Mouse (Mus musculus) layer of hippocampus, adult 18-20 months (tissue): ENCODE results near the gene Gm11042. TPM values are rescaled to one million over a fixed set of nuclear protein-coding genes. Genes with fewer than 3 reads are reported as not detected.

Experiments used
- DNase-seq, 2 experiments: peaks; one replicate each; pipeline ENCODE4 v3.0.0; 2022; ENCODE audit warnings: low spot score in 2 of 2
- long read RNA-seq: library from polyadenylated mRNA; stranded (forward); transcript quantifications from one replicate; pipeline ENCODE4 v2.0.0, GENCODE M21; 2021
- total RNA-seq, 2 experiments: library from RNA; stranded (reverse); gene quantifications; 2 replicates each; pipeline ENCODE4 v1.2.3; 2021

Gene Gm11042
- total RNA-seq: not detected
- long read RNA-seq: 0 reads

- no peak for DNase-seq
These were observed at the start of gene Gm11042 for GRCm38 (mm10) chr12:74316344-74316973. Gene Gm11042 (minus strand): TSS chr12:74316394.

- no peak for DNase-seq
These were observed 48.3 kb upstream of the Gm11042 start for GRCm38 (mm10) chr12:74364477-74364876.

DNA sequence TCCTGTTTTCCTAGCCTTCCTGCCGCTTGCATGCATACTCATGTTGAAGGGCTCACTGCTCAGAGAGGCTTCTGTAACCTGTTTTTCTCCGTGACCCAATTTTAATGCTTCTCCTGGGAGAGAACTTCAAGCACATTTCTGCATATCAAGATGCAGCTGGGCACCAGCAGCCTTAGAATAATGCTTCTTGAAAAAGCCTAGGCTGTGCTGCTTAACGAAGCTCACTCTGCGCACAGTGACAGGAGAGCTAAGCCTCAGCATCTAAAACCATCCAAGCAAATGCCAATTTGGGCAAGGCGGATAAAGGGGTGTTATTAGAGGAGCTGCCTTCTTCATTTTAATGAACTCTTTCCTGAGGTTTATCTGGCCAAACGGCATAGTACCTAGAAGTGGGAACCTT, 46.9 kb upstream of the Gm11042 start:
- DNase-seq: peak in 1 of 2 experiments; percentile 5

- DNase-seq: no peak
These were observed 46.3 kb upstream of the Gm11042 start for GRCm38 (mm10) chr12:74362453-74362852.

DNA sequence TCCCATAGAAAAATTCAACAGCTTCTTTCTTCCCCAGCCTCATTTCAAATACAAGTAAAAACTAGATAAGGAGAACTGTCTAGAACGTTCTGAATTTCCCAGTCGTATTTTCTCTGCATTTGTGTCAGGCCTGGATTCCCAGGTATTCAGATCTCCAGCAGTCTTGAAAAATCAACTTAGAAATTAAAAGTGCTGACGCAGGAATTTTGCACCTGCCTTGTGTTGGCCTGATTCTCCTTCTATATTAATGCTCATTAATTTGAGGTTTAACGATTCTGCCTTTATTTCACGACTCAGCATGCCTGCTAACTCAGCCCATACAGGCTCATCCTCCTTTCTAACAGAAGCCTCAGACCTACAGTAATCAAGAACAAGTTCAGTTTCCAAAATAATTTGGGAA, 43.6 kb upstream of the Gm11042 start:
- no peak for DNase-seq

GRCm38 (mm10) chr12:74357806-74358205, 41.6 kb upstream of the Gm11042 start:
- DNase-seq: no peak

GRCm38 (mm10) chr12:74342720-74343119, 26.5 kb upstream of the Gm11042 start:
- no peak for DNase-seq

- DNase-seq: no peak
These were observed 23.9 kb upstream of the Gm11042 start for GRCm38 (mm10) chr12:74340070-74340469.

DNA sequence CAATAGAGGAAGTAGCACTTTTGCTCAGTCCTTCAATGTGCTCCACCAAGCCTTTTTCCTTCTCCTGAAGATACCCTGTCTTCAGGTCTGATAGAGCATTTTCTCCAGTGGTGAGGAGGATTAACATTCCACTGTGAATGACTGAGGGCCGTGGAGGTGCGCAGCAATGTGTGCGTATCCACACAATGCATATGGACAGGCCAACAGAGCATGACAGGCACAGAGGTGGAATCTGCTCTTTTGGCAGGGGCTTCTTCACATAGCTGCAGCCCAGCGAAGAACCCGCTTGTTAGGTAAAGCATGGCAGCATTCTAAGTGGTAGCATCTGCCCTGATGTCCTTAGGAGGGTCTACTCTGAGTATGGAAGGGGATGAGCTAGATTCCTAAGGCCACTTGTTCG, 17.5 kb upstream of the Gm11042 start:
- DNase-seq: no peak

GRCm38 (mm10) chr12:74333016-74333415, 16.8 kb upstream of the Gm11042 start:
- DNase-seq: peak; percentile 64 to 86

DNA sequence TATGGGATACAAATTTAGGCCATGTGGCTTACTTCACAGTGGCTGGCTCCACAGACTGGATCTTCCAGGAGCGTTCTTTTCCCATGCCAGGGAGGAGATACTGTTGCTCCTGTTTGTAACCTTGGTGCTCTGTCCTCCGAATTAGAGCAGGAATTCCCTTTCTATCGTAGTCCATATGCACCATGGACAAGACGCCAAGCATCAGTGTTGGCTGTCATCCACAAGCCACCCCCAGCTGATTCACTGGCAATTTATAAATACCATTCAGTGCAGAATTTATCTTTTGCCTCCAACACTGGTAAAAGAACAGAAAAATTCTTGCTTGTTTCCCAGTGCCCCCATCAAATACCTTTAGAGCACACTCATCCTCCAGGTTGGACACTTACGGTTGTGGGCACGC, 13.6 kb upstream of the Gm11042 start:
- DNase-seq: peak in 1 of 2 experiments; percentile 47

GRCm38 (mm10) chr12:74326644-74327043, 10.4 kb upstream of the Gm11042 start:
- peak in 1 of 2 experiments; percentile 40 for DNase-seq

DNA sequence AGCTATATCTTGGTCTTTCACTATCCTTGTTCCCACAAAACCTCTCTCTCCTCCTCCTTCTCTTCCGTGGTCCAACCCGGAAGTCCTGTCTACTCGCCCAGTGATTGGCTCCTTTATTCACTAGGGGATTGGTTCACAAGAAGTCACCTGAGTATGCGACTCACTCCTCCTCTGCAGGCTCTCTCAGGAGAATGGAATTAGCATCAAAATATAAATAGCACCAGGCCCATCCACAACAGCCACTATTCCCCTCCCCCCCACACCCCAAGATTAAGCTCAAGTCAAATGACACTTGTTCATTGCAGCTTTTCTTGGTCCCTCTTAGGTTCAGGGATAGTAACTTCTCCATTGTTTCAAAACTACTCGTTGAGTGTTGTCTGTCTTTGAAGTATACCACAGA, 5.8 kb upstream of the Gm11042 start:
- DNase-seq: no peak

DNA sequence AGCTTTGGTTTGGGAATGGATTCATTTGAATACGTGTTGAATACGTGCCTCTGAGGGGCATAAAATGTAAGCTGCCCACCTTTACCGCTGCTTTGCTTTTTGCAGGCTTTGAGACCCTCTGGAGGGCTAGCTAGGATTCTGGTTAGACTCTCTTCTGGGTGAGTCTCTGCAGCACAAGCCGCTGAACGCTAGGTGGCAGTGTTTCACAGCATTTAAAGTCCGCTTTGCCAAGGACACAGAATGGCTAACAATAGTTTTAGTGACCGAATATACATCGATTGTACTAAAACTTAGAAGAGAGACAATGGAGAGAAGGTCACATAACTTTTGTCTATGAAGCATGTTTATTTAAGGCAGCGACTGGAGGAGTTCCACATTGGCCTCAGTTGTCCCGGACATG, 4.1 kb upstream of the Gm11042 start:
- peak in 1 of 2 experiments; percentile 79 for DNase-seq

- DNase-seq: peak; percentile 56 to 83
These were observed 980 bp upstream of the Gm11042 start for GRCm38 (mm10) chr12:74316989-74317759.

- no peak for DNase-seq
These were observed 973 bp downstream of the Gm11042 start for GRCm38 (mm10) chr12:74315221-74315620.

- DNase-seq: no peak
These were observed 3.6 kb downstream of the Gm11042 start for GRCm38 (mm10) chr12:74312611-74313010.

DNA sequence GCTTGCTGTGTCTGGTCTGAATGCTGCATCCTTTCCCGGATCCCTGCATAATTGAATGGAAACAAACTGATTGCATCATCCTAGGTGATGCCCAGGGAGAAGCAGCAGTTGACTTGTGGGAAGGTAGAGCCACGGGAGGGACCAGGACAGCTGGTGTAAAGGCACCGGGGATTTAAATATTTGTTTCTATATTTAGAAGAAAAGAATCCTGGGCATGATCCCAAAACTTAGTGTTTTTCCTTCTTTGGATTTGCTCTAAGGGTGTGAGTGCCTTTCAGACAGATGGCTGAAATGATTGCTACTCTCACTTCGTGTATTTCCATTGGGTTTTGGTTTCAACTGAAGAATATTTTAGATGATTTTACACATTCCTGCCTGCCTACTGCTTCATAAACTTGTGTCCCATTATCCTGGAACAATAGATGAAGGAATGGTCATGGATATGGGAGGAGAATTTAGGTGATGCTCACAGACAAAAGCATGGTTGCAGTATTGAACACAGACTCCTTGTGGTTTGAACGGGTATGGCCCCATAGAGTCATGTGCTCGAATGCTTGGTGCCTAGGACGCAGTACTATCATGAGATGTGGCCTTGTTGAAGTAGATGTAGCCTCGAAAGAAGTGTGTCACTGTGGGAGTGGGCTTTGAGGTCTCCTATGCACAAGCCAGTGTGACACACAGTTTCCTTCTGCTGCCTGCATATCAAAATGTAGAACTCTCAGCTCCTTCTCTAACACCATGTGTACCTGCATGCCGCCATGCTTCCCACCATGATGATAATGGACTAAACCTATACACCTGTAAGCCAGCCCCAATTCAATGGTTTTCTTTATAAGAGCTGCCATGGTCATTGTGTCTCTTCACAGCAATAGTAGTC, 12.5 kb downstream of the Gm11042 start:
- DNase-seq: peak in 1 of 2 experiments; percentile 73

GRCm38 (mm10) chr12:74301559-74301958, 14.6 kb downstream of the Gm11042 start:
- DNase-seq: peak; percentile 62 to 89

DNA sequence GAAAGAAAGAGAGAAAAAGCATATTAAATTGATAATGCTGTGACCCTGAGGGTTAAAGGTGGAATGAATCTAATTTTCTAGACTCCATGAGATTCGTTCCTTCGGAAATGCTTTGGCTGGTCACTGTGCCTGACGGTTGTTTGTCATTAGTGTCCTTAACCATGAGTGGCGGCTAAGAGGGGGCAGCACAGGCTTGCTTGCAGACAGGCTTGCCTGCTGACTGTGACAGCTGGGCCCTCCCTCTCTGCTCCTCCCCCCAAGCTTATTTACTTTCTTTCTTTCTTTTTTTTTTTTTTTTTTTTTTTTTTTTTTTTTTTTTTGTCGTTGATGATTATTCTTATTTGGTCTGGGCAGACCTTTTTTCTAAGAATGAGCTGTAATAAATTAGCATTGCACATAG, 19.8 kb downstream of the Gm11042 start:
- DNase-seq: no peak

DNA sequence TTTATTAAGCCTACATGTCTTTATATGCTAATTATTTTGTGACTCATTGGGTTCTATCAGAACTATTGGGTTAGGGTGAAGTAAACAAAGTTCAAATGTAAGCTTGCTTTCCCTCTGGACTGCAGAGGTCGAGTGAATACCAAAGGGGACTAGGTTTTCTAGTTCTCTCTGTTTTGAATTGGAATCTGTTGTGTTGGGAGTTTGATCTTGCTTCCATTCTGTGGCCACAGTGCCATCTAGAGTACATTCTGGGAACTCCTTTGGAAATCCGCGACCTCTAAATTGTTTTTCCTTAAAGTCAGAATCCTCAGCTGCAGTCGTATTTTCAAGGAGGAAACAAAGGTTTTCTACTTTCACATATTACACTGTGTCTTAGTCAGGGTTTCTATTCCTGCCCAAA, 22.6 kb downstream of the Gm11042 start:
- DNase-seq: peak in 1 of 2 experiments; percentile 81

- no peak for DNase-seq
These were observed 25.2 kb downstream of the Gm11042 start for GRCm38 (mm10) chr12:74290983-74291382.
